Mouse (Mus musculus): ENCODE results near the gene Cyp2d9. TPM values are rescaled to one million over a fixed set of nuclear protein-coding genes. Genes with fewer than 3 reads are reported as not detected.
"Not testable (repeated sequence)": the region's sequence is repeated elsewhere in the genome, so short reads cannot be mapped to it uniquely, and the experiment has no call there.

Gene Cyp2d9
- 0.25 TPM in 1 of 2 replicates, not detected in the other for polyA plus RNA-seq (2015; fragmentation: Nextera tagmentation; extraction: Ambion mirVana)

DNA sequence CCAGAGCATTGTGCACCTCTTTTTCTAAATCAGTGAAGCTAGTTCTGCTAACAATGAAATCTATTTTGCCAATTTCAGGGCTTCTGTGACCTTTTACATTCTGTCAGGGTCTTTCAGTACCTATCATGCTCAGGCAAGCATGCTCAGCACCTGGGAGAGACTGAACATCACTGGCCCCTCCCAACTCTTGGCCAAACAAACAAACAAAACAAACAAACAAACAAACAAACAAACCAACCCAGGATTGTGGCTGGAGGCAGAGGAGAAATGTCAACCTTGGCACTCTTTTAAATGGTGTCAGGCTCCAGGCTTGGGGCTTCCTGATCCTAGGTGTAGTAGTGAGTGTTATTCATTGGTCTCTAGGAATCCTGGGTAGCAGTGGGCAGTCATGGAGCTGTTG lies at the start of gene Cyp2d9:
Gene Cyp2d9 (plus strand): TSS at position 301 of the 400 bp plus-strand sequence.
- Histone ChIP-seq H3K9me3 (replicated peaks) (0 out of 2 replicates have a peak, but pooled peaks cover 10% of the 10 kb centered on the region), H3K36me3 (no peaks in the 10 kb centered on the region), H3K27me3 (no peaks in the 10 kb centered on the region), H3K27ac (no peak within 1 kb of the TSS), H3K4me2 (no peak within 1 kb of the TSS), H3K9ac (no peak within 1 kb of the TSS), H3K4me1 (no peaks in the 10 kb centered on the region), H3K4me3 (replicated peaks) (no peak within 1 kb of the TSS)
- no peak for ATAC-seq (replicated peaks; ENCODE audit: low FRiP score)

DNA sequence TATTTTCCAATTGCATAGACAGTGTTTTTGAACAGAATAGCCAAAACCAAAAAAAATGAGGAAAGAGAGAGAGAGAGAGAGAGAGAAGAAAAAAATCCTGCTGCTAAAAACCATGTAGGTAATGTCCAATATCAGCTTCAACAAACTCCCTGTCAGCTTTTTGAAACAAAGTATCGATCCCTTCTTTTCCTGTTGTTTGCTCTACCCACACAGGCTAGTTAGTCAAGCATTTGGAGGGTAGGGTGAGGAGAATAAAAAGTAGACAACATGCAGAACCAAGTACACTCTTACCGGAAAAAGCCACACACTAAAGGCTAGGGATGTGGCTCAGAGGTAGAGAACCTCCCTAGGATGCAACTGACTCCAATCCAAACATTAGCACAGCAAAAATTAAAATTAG lies 47.5 kb upstream of the Cyp2d9 start:
- Histone ChIP-seq H3K4me3 (replicated peaks) (no peak overlapping the region), H3K9me3 (replicated peaks) (no peaks in the 10 kb centered on the region; the same call in 1 of the 2 replicates), H3K27ac (no peak overlapping the region), H3K4me2 (no peak overlapping the region), H3K4me1 (peaks cover 3% of the 10 kb centered on the region; the same call in 1 of the 2 replicates), H3K36me3 (no peaks in the 10 kb centered on the region), H3K27me3 (no peaks in the 10 kb centered on the region), H3K9ac (no peak overlapping the region)
- ATAC-seq (replicated peaks; ENCODE audit: low FRiP score), result no peak
- WGBS, result 93% methylated on average over 2 of the region's 2 CpGs

GRCm38 (mm10) chr15:82389916-82390315 lies 43.3 kb upstream of the Cyp2d9 start:
- H3K4me1 ChIP-seq; H3K36me3 ChIP-seq; H3K27me3 ChIP-seq; H3K27ac ChIP-seq; ATAC-seq (replicated peaks; ENCODE audit: low FRiP score); H3K9ac ChIP-seq; H3K4me2 ChIP-seq; H3K4me3 ChIP-seq (replicated peaks); H3K9me3 ChIP-seq (replicated peaks): not testable (repeated sequence)
- WGBS, result 84% methylated on average over 10 of the region's 10 CpGs

DNA sequence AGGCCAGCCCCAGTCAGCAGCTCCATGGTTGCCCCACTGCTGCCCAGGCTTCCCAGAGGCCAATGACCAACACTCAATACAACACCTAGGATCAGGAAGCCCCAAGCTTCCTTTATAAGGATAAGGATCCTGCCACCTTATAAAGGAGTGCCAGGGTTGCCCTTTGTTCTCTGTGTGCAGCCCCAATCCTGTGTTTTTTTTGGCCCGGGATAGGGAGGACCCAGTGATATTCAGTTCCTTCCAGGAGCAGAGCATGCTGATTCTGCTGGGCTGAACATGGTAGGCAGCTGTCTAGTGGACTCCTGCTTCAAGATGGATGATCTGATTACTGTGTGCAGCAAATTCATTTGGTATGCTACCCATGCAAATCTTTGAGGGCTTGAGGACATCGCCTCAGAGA lies 39.3 kb upstream of the Cyp2d9 start, which contains the start of gene Cyp2d11:
Gene Cyp2d11 (minus strand): TSS at position 101 of the 400 bp plus-strand sequence.
- not testable (repeated sequence) for H3K36me3 ChIP-seq; H3K27me3 ChIP-seq; H3K4me3 ChIP-seq (replicated peaks); H3K9me3 ChIP-seq (replicated peaks); H3K27ac ChIP-seq; ATAC-seq (replicated peaks; ENCODE audit: low FRiP score); H3K4me2 ChIP-seq; H3K9ac ChIP-seq; H3K4me1 ChIP-seq
- 86% methylated on average over 2 of the region's 2 CpGs for WGBS

GRCm38 (mm10) chr15:82395955-82396354 lies 37.3 kb upstream of the Cyp2d9 start:
- not testable (repeated sequence) for H3K36me3 ChIP-seq; H3K9me3 ChIP-seq (replicated peaks); ATAC-seq (replicated peaks; ENCODE audit: low FRiP score); H3K4me2 ChIP-seq; H3K4me1 ChIP-seq; H3K27ac ChIP-seq; H3K9ac ChIP-seq; H3K4me3 ChIP-seq (replicated peaks); H3K27me3 ChIP-seq
- 82% methylated on average over 3 of the region's 3 CpGs for WGBS

DNA sequence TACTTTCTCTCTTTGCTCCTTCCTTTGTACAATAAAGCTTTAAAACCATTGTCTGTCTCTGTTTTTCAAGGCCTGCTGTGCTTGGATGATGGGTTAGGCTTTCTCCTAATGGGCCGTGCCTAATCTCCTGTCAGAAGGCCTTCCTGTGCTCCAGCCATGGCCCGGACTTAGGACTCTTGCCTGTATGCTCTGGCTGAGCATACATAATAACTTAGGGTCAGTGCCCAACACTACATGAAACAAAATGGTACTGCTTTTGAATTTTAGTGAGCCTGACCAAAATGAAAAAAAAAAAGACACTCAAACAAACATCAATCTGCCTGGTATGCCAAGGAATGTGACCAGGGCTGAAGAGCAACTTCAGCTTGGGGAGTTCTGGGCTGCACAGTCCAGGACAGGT lies 31.7 kb upstream of the Cyp2d9 start:
- ATAC-seq (replicated peaks; ENCODE audit: low FRiP score), result no peak
- no peak overlapping the region for H3K9ac ChIP-seq
- no peak overlapping the region for H3K4me3 ChIP-seq (replicated peaks)
- no peaks in the 10 kb centered on the region for H3K27me3 ChIP-seq
- no peak overlapping the region for H3K27ac ChIP-seq
- WGBS, result 63% methylated on average over 2 of the region's 2 CpGs
- H3K4me1 ChIP-seq, result no peaks in the 10 kb centered on the region
- no peaks in the 10 kb centered on the region for H3K9me3 ChIP-seq (replicated peaks)
- H3K36me3 ChIP-seq, result no peaks in the 10 kb centered on the region
- H3K4me2 ChIP-seq, result no peak overlapping the region

DNA sequence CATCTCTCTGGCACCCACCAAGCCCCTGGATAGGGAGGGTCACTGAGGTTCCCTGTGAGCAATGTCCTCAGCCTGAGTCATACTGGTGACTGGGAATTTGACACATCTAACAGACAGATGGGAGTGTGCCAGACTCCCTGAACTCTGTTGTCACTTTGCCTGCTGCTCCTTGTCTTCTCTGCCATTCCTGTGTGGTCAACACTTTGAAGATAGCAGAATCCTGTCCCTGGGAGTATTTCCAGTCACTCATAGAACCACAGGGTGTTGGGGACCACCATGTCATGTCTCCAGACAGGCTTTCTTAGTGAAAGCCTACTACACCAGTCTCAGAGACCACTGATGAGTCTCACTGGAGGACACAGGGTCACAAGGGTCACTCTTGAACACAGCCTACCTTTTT lies 31.1 kb upstream of the Cyp2d9 start:
- H3K4me2 ChIP-seq, result no peak overlapping the region
- H3K4me3 ChIP-seq (replicated peaks), result no peak overlapping the region
- H3K36me3 ChIP-seq, result no peaks in the 10 kb centered on the region
- no peaks in the 10 kb centered on the region for H3K9me3 ChIP-seq (replicated peaks)
- H3K9ac ChIP-seq, result no peak overlapping the region
- no peaks in the 10 kb centered on the region for H3K27me3 ChIP-seq
- no peak overlapping the region for H3K27ac ChIP-seq
- no peak for ATAC-seq (replicated peaks; ENCODE audit: low FRiP score)
- H3K4me1 ChIP-seq, result no peaks in the 10 kb centered on the region

DNA sequence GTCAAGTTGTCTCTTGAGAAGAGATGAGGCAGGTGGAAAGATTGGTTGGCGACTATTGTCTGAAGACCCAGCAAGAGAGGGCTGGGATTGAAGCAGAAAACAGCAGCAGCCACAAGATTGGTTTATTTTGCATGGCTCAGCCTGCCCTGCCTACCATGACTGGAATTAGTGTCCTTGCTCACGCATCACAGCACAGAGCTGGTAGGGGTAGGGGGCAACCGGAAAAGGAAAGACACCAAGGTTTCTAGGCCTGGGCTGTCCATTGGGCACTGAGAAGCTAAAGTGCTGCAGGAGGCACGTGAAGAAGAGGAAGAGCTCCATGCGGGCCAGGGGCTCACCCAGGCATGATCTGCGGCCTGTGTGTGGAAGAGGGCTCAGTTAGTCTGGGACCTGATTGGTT lies 30.5 kb upstream of the Cyp2d9 start:
- H3K4me2 ChIP-seq, result no peak overlapping the region
- no peak overlapping the region for H3K9ac ChIP-seq
- WGBS, result 80% methylated on average over 6 of the region's 6 CpGs
- H3K27me3 ChIP-seq, result no peaks in the 10 kb centered on the region
- no peaks in the 10 kb centered on the region for H3K9me3 ChIP-seq (replicated peaks)
- no peak overlapping the region for H3K27ac ChIP-seq
- H3K36me3 ChIP-seq, result no peaks in the 10 kb centered on the region
- H3K4me3 ChIP-seq (replicated peaks), result no peak overlapping the region
- no peaks in the 10 kb centered on the region for H3K4me1 ChIP-seq
- no peak for ATAC-seq (replicated peaks; ENCODE audit: low FRiP score)

DNA sequence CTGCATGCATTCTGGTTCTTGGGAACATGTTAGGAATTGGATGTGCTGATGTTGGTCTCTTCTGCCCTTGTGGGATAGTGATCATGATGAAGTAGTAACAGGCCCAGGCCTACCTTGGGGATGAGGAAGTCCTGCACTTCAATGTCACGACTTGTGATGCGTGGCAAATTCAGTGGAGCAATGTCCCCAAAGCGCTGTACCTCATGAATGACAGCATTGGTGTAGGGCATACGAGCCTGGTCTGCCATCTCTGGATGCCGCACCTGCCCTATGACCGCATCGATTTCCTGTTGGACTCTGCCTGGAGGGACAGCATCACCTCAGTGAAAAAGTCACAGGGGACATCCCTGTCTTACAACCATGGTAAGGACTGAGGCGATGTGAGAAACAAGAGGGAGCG lies 29.6 kb upstream of the Cyp2d9 start:
- WGBS, result 92% methylated on average over 9 of the region's 9 CpGs
- H3K27me3 ChIP-seq, result no peaks in the 10 kb centered on the region
- no peak for ATAC-seq (replicated peaks; ENCODE audit: low FRiP score)
- no peak overlapping the region for H3K27ac ChIP-seq
- H3K4me3 ChIP-seq (replicated peaks), result no peak overlapping the region
- no peaks in the 10 kb centered on the region for H3K36me3 ChIP-seq
- no peaks in the 10 kb centered on the region for H3K4me1 ChIP-seq
- no peak overlapping the region for H3K4me2 ChIP-seq
- H3K9me3 ChIP-seq (replicated peaks), result no peaks in the 10 kb centered on the region
- no peak overlapping the region for H3K9ac ChIP-seq

DNA sequence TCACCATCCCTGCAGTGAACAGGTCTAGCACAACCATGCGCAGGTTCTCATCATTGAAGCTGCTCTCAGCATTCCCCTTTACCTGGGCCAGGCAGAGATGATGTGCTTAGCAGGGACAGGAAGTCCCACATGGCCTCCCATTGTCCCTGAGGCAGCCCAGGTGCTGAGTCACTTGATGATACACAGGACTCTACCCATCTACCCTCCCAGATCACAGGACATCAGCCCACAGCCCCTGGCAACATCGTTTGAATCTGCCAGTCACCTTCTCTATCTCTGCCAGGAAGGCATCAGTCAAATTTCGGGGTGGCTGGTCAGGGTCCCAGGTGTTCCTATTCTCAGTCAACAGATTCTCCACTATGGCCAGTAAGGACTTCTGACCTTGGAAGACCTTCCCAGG lies 29.1 kb upstream of the Cyp2d9 start:
- Histone ChIP-seq H3K9me3 (replicated peaks) (no peaks in the 10 kb centered on the region), H3K4me3 (replicated peaks) (no peak overlapping the region), H3K9ac (no peak overlapping the region), H3K36me3 (no peaks in the 10 kb centered on the region), H3K27ac (no peak overlapping the region), H3K4me2 (no peak overlapping the region), H3K4me1 (no peaks in the 10 kb centered on the region), H3K27me3 (no peaks in the 10 kb centered on the region)
- WGBS, result 94% methylated on average over 3 of the region's 3 CpGs
- no peak for ATAC-seq (replicated peaks; ENCODE audit: low FRiP score)

DNA sequence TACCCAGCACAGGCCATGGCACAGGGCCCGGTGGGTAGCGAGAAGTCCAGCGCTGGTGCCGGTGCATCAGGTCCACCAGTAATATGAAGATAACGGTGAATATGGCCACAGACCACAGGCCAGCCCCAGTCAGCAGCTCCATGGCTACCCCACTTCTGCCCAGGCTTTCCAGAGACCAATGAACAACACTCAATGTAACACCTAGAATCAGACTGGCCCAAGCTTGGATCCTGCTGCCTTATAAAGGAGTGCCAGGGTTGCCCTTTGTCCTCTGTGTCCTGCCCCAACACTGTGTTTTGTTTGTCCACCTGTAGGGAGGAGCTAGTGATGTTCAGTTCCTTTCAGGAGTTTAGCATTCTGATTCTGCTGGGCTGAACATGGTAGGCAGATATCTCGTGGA lies 26.3 kb upstream of the Cyp2d9 start, which contains the start of gene Cyp2d10:
Gene Cyp2d10 (minus strand): TSS at position 215 of the 400 bp plus-strand sequence.
- no peak within 1 kb of the TSS for H3K9ac ChIP-seq
- no peaks in the 10 kb centered on the region for H3K4me1 ChIP-seq
- H3K27me3 ChIP-seq, result no peaks in the 10 kb centered on the region
- no peak within 1 kb of the TSS for H3K4me2 ChIP-seq
- H3K9me3 ChIP-seq (replicated peaks), result no peaks in the 10 kb centered on the region
- H3K36me3 ChIP-seq, result no peaks in the 10 kb centered on the region
- WGBS, result 93% methylated on average over 6 of the region's 6 CpGs
- H3K4me3 ChIP-seq (replicated peaks), result no peak within 1 kb of the TSS
- no peak for ATAC-seq (replicated peaks; ENCODE audit: low FRiP score)
- H3K27ac ChIP-seq, result no peak within 1 kb of the TSS

GRCm38 (mm10) chr15:82407536-82407935 lies 25.7 kb upstream of the Cyp2d9 start:
- no peaks in the 10 kb centered on the region for H3K36me3 ChIP-seq
- 83% methylated on average over 4 of the region's 4 CpGs for WGBS
- H3K27me3 ChIP-seq, result no peaks in the 10 kb centered on the region
- no peak overlapping the region for H3K4me2 ChIP-seq
- H3K27ac ChIP-seq, result no peak overlapping the region
- no peaks in the 10 kb centered on the region for H3K4me1 ChIP-seq
- no peak for ATAC-seq (replicated peaks; ENCODE audit: low FRiP score)
- H3K9ac ChIP-seq, result no peak overlapping the region
- no peak overlapping the region for H3K4me3 ChIP-seq (replicated peaks)
- no peaks in the 10 kb centered on the region for H3K9me3 ChIP-seq (replicated peaks)

Measured in kidney, embryonic 15.5 days (tissue).